Mouse (Mus musculus) midbrain, postnatal 0 days (tissue): Measurements from ENCODE around the gene Ubash3b. TPM values are rescaled to one million over a fixed set of nuclear protein-coding genes. Genes with fewer than 3 reads are reported as not detected.
A peak's percentile ranks its signal among the peaks of the same experiment; 100 is the strongest.

Experiments
- ATAC-seq: fragments of 200-750 bp; cut with Nextera tagmentation; 2 replicates; pipeline ENCODE4 v1.8.0; 2017; ENCODE audit warnings: moderate number of reproducible peaks, mild to moderate bottlenecking, moderate TSS enrichment, moderate library complexity; ENCODE audit not compliant: low FRiP score
- DNase-seq: peaks from one replicate; pipeline ENCODE4 v3.0.0-alpha.2; 2015; ENCODE audit warnings: low spot score
- H3K27ac ChIP-seq: fragments of 300-500 bp; sonication (generic); 2 replicates; pipeline ENCODE4 v1.5.1; 2014; ENCODE audit warnings: low read depth, mild to moderate bottlenecking, low read length, mixed read lengths
- H3K27me3 ChIP-seq: fragments of 300-500 bp; sonication (generic); 2 replicates; pipeline ENCODE4 v1.6.1; 2014; ENCODE audit warnings: low read length, control low read depth, mixed read lengths; ENCODE audit not compliant: insufficient read depth
- H3K36me3 ChIP-seq: fragments of 300-500 bp; sonication (generic); 2 replicates; pipeline ENCODE4 v1.6.1; 2014; ENCODE audit warnings: low read length, control low read depth, mixed read lengths; ENCODE audit not compliant: insufficient read depth
- H3K4me1 ChIP-seq: fragments of 300-500 bp; sonication (generic); 2 replicates; pipeline ENCODE4 v1.6.1; 2014; ENCODE audit warnings: mild to moderate bottlenecking, control low read depth, antibody characterized with exemption, low read length, mixed read lengths; ENCODE audit not compliant: insufficient read depth
- H3K4me2 ChIP-seq: fragments of 300-500 bp; sonication (generic); 2 replicates; pipeline ENCODE4 v1.6.1; 2014; ENCODE audit warnings: low read depth, mild to moderate bottlenecking, low read length, mixed read lengths; ENCODE audit not compliant: poor library complexity, severe bottlenecking
- H3K4me3 ChIP-seq: fragments of 300-500 bp; sonication (generic); 2 replicates; pipeline ENCODE4 v1.5.1; 2014; ENCODE audit warnings: low read depth, mild to moderate bottlenecking, low read length, moderate library complexity
- H3K9ac ChIP-seq: fragments of 300-500 bp; sonication (generic); replicated peaks from 2 replicates; pipeline ENCODE4 v1.6.1; 2014; ENCODE audit warnings: mild to moderate bottlenecking, low read length, moderate library complexity, mixed read lengths; ENCODE audit not compliant: poor library complexity, severe bottlenecking
- H3K9me3 ChIP-seq: fragments of 300-500 bp; sonication (generic); 2 replicates; pipeline ENCODE4 v1.6.1; 2016; ENCODE audit warnings: low read length, control low read depth
- CTCF ChIP-seq: IDR thresholded peaks from 2 replicates; pipeline ENCODE4 v1.5.1; 2016; ENCODE audit warnings: antibody characterized with exemption, mild to moderate bottlenecking
- WGBS: fragments of 180-500 bp; shearing (Covaris S2); extraction: QIAGEN DNeasy Blood & Tissue Kit; methylation state at CpG from one replicate; pipeline ENCODE4 v1.1.7; 2014; 5-methylcytosine and 5-hydroxymethylcytosine counted together
- polyA plus RNA-seq: library from polyadenylated mRNA; unstranded; fragments of >200 nt; fragmentation: Nextera tagmentation; extraction: Ambion mirVana; gene quantifications from 2 replicates; pipeline ENCODE4 v1.2.1, GENCODE M21; 2015
- total RNA-seq: library from RNA; depleted of rRNA; stranded (reverse); fragments of >200 nt; gene quantifications from 2 replicates; pipeline ENCODE4 v1.2.3, GENCODE M21; 2014; rRNA removed

The Ubash3b gene
- total RNA-seq, result 30.2 and 32.3 TPM in 2 replicates
- polyA plus RNA-seq, result 23.1 and 23.6 TPM in 2 replicates

GRCm38 (mm10) chr9:41161413-41161812, at the start of gene Ubash3b:
Ubash3b (minus strand) TSS chr9:41161697.
- Histone ChIP-seq H3K27ac (no peak within 1 kb of the TSS), H3K4me3 (no peak within 1 kb of the TSS), H3K4me2 (no peak within 1 kb of the TSS), H3K27me3 (no peaks in the 10 kb centered on the region), H3K4me1 (0 out of 2 replicates have a peak, but pooled peaks cover 4% of the 10 kb centered on the region), H3K9me3 (no peaks in the 10 kb centered on the region), H3K9ac (no peak within 1 kb of the TSS), H3K36me3 (no peaks in the 10 kb centered on the region)
- no peak for TF ChIP-seq CTCF
- 83% methylated on average over 6 of the region's 6 CpGs for WGBS
- no peak for ATAC-seq
- DNase-seq, result no peak

- Histone ChIP-seq H3K9me3 (no peaks in the 10 kb centered on the region), H3K27me3 (no peaks in the 10 kb centered on the region), H3K27ac (peak overlapping the region; percentile 87), H3K4me3 (peak overlapping the region; percentile 23; the same call in 1 of the 2 replicates), H3K4me2 (peak overlapping the region; percentile 32), H3K4me1 (peaks cover under 1% of the 10 kb centered on the region; the same call in 1 of the 2 replicates), H3K9ac (peak overlapping the region; percentile 24; the same call in 1 of the 2 replicates), H3K36me3 (no peaks in the 10 kb centered on the region)
- peak; percentile 94 for ATAC-seq
- TF ChIP-seq CTCF, result peak; percentile 87
- WGBS, result 8% methylated on average over 28 of the region's 28 CpGs
- DNase-seq, result peak; percentile 99
Observed at GRCm38 (mm10) chr9:41207130-41208104, 45.9 kb upstream of the Ubash3b start.

GRCm38 (mm10) chr9:41206717-41207116, 45.2 kb upstream of the Ubash3b start:
- 83% methylated on average over 12 of the region's 12 CpGs for WGBS
- no peak overlapping the region for H3K9ac ChIP-seq
- H3K36me3 ChIP-seq, result no peaks in the 10 kb centered on the region
- DNase-seq (no peak), ATAC-seq (no peak)
- no peaks in the 10 kb centered on the region for H3K27me3 ChIP-seq
- H3K4me2 ChIP-seq, result no peak overlapping the region
- no peak for TF ChIP-seq CTCF
- no peak overlapping the region; the same call in 1 of the 2 replicates for H3K27ac ChIP-seq
- H3K4me1 ChIP-seq, result no peaks in the 10 kb centered on the region
- H3K9me3 ChIP-seq, result no peaks in the 10 kb centered on the region
- H3K4me3 ChIP-seq, result no peak overlapping the region

- ATAC-seq, result no peak
- no peaks in the 10 kb centered on the region for H3K9me3 ChIP-seq
- H3K9ac ChIP-seq, result no peak overlapping the region
- 55% methylated on average over 3 of the region's 3 CpGs for WGBS
- no peak overlapping the region for H3K4me3 ChIP-seq
- H3K27ac ChIP-seq, result no peak overlapping the region
- DNase-seq, result no peak
- H3K36me3 ChIP-seq, result no peaks in the 10 kb centered on the region
- no peak; the same call in 1 of the 2 replicates for TF ChIP-seq CTCF
- H3K27me3 ChIP-seq, result no peaks in the 10 kb centered on the region
- no peaks in the 10 kb centered on the region for H3K4me1 ChIP-seq
- no peak overlapping the region for H3K4me2 ChIP-seq
Observed at GRCm38 (mm10) chr9:41205267-41205666, 43.8 kb upstream of the Ubash3b start.

GRCm38 (mm10) chr9:41199456-41200252, 38.2 kb upstream of the Ubash3b start:
- WGBS, result 89% methylated on average over 22 of the region's 22 CpGs
- DNase-seq (no peak), ATAC-seq (no peak)
- TF ChIP-seq CTCF, result no peak
- Histone ChIP-seq H3K9ac (no peak overlapping the region), H3K36me3 (no peaks in the 10 kb centered on the region), H3K4me2 (no peak overlapping the region), H3K27me3 (no peaks in the 10 kb centered on the region), H3K4me1 (no peaks in the 10 kb centered on the region), H3K9me3 (no peaks in the 10 kb centered on the region), H3K27ac (no peak overlapping the region), H3K4me3 (no peak overlapping the region)
